Mouse (Mus musculus) midbrain, embryonic 15.5 days (tissue): ENCODE data around the gene Nolc1. TPM values are rescaled to one million over a fixed set of nuclear protein-coding genes. Genes with fewer than 3 reads are reported as not detected.

Experiments
- polyA plus RNA-seq: library from polyadenylated mRNA; unstranded; fragments of >200 nt; fragmentation: Nextera tagmentation; extraction: Ambion mirVana; gene quantifications from 2 replicates; pipeline ENCODE4 v1.2.1, GENCODE M21; 2015

Nolc1 gene
- polyA plus RNA-seq, 1 experiment from 2014 or later: 70.3 TPM

Other genes starting within 250 kb of the Nolc1 start
- gene Armh3, start 77.4 kb upstream of the Nolc1 start, polyA plus RNA-seq: 25.4 and 25.9 TPM in 2 replicates
- 3.9 and 4.0 TPM in 2 replicates for gene Hps6, start 72.4 kb upstream of the Nolc1 start, polyA plus RNA-seq
- 22.0 and 22.5 TPM in 2 replicates for gene Pprc1, start 31.0 kb upstream of the Nolc1 start, polyA plus RNA-seq
- gene Ldb1, start 30.6 kb upstream of the Nolc1 start, polyA plus RNA-seq: 122 and 129 TPM in 2 replicates
- gene Elovl3, start 56.0 kb downstream of the Nolc1 start, polyA plus RNA-seq: 0.49 and 0.52 TPM in 2 replicates
- gene Pitx3, start 72.5 kb downstream of the Nolc1 start, polyA plus RNA-seq: 4.5 and 6.2 TPM in 2 replicates
- gene Gbf1, start 76.6 kb downstream of the Nolc1 start, polyA plus RNA-seq: 79.0 and 83.0 TPM in 2 replicates
- gene Nfkb2, start 228.5 kb downstream of the Nolc1 start, polyA plus RNA-seq: 2.3 and 2.7 TPM in 2 replicates